Mouse (Mus musculus) liver, adult (tissue): ENCODE data around the gene Lgr6.

Source experiments
- GATA4 ChIP-seq: IDR thresholded peaks from 2 replicates; pipeline ENCODE4 v1.6.1; 2014; ENCODE audit warnings: mild to moderate bottlenecking, low read length; ENCODE audit not compliant: insufficient replicate concordance

The Lgr6 gene

DNA sequence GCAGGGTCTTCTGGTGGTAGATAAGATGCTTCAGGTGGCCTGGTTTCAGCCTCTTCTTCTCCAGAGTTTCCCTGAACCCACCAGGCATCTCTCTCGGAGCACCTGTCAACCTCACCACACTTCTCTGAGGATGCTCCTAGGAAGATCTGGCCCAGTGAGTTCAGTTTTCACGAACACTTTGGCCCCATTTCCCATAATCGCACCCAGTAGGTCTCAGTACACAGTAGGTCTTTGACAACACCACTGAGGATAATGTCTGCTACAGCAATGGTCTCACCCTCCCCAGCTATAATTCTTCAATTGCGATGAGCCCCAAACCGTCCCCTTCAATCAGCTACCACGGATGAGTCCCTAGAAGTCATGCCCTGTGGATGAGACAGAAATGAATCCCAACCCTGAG, 7.6 kb downstream of the Lgr6 start:
- TF ChIP-seq GATA4 = no peak

DNA sequence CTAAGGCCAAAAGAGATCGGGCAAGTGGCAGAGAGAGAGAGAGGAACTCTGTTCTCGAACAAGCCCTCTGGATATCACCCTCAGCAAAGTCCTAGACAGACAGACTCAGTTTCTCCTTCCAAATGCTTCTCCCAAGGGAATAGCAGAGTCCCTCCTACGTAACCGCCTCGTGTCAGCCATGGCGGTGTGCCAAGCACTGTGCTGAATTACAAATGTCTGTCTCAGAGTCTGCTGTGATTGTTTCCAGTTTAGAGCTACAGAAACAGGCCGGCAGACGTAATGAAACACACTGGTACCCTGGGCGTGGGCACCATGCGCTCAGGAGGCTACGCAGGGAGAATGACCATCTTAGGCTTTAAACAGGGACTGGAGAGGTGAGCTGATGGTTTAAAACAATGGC, 8.8 kb downstream of the Lgr6 start:
- no peak for TF ChIP-seq GATA4

DNA sequence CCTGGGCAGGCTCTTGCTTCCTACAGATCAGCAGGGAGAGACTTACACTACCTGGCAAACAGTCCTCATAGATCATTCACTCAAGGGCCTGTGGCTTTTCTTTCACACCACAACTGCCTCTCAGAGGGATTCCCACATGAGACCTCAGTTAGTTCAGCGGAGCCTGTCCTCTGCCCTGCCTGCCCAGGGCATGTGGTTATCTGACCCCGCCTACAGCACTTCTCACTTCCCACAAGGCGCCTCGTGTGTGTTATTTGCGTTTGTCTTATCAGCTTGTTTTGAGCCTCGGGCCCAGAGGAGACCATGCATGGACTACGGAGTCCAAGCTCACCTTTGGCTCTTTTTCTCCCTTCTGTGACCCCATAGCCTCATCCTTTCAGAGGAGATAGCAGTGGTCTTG, 9.9 kb downstream of the Lgr6 start:
- no peak for TF ChIP-seq GATA4

DNA sequence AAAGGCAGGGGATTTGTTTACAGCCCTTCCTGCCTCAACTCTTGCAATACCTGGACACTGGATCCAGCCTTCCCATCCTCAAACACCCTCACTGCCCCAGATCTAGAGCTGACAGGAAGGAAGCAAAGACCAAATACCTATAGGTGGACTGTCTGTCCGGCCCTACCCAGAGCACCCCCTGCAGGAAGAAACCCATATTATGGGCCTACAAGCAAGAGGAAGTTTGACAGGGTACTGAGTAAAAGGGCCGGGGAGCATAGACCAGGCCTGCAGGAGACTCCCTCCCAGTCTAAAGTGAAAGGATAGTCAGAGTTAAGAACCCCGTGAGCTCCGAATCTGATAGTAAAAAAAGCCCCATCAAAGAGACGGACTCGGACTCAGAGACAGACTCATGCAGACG, 10.4 kb downstream of the Lgr6 start:
- TF ChIP-seq GATA4 = no peak

DNA sequence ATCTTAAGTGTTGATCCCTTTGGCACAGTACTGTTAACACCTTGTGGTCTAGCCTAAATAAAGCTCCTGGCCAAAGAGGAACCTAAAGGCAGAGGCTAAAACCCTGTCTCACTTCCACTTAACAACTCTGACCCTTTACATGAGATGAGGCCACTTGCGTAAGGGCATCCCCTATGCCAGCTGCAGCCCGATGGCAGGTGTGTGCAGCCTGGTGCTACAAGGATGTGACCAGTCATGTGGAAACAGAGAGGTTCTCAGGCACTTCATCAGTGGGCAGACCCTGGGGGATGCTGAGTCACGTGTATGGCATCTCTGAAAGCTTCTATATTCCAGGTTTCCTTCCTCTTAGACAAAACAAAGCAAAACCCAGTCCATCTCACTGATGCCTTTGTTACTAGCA, 14.2 kb downstream of the Lgr6 start:
- no peak for TF ChIP-seq GATA4

DNA sequence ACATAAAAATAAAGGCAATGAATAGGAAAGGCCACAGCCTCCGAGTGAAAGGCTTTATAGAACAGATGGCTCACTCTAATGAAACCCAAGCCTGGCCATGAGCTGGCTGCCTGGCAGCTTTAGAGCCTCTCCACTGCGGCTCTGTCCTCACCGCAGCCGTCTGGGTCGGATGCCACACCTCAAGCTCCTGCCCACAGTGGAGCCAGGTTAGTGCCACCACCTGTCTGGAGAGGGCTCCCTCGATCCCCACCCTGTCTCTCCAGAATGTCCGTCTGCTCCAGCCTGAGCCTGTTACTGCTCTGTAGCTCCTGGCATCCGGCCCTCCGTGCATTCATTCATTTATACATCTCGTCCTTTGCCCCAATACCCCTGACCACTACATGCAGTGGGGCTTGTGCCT, 15.4 kb downstream of the Lgr6 start:
- TF ChIP-seq GATA4 = no peak

DNA sequence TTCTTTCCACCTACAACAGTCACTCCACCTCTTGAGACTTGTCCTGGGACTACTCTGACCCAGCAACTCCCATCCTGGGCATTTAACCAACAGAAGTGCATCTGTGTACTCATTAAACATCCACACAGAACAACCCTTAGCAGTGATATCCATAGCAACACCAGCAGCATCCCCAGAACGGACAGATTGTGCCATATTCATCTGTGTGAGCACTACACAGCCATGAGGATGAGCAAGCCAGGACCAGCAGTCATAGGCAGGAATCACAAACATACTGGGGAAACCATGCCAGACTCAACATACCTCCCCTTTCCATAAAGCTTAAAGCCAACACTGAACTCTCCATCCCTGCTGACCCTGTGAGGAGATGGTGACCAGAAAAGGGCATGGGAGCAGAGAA, 17.7 kb downstream of the Lgr6 start:
- TF ChIP-seq GATA4 = no peak

DNA sequence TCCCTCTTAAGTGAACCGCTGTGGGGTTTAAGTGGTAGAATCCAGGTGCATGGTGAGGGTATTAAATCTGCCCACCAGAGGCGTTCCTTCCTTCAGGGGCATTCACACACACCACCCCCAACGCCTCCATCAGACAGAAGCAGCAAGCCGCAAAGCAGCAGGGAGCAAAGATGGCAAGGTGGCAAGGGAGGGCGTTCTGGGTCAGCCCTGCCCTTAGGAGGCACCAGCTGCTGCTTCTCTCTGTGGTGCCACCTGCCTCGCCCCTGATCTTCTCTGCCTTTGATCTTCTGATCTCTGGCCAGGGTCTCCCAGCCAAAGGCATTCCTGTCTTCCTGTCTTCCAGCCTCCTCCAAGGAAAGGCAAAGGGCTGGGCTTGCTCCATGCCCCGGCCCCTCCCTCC, 19.1 kb downstream of the Lgr6 start:
- TF ChIP-seq GATA4 = no peak

DNA sequence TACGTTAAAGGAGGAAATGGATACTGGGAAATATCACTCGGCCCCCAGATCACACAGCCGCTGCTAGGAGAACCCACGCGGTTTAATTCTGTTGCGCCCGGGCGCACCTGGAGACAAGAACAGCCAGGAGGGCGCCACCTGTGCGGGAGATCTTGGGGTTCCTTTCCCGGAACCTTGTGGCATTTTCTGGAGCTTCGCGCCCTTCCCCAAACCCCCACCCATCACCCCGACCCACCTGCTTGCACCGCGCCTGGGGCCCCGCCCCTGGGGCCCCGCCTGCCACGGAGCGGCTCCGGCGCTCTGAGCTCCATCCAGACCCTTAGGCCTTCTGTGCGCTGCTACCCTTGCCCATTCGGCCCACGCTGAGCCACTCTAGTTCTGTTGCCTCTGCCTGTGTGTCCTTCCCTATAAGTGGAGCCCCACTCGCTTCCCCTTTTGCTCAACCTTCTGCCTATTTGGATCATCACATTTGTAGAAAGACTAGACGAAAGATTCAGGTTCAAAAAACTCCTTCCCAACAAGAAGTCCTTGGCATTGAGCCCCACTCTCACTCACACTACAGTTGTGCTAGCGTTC, 19.7 kb downstream of the Lgr6 start:
- no peak for TF ChIP-seq GATA4

DNA sequence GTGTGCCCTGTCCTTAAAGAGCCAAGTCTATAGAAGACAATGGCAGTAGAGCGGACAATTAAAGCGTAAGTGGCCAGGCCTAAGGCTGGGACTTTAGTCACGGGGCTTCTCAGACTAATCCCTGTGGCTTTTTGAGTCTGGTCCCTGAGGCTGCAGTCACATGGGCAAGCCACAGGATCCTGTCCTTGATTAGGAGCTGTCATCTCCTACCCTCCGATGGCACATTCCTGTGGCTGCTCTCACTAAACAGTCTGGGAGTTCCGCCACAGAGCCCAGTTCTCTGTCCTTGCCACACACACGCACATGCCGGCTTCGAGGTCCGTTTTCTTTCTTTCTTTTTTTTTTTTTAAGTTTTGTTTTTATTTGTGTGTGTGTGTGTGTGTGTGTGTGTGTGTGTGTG, 21.6 kb downstream of the Lgr6 start:
- TF ChIP-seq GATA4 = no peak

DNA sequence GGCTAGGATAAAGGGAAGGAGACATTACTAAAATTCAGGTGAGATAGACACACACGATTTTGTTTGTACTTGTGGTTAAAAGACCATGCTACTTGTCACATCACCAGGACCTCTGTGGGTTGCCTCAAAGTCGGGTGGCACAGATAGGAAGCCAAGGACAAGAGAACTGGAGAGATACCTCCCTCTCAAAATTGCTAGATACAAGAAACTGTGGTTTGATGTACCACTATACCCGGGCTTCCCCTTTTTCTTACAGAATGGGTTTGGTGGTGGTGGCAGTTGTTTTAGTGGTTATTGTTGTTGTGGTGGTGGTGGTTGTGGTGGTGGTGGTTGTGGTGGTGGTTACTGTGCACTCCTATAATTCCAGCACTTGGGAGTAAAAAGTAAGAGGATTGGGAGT, 22.8 kb downstream of the Lgr6 start:
- no peak for TF ChIP-seq GATA4

DNA sequence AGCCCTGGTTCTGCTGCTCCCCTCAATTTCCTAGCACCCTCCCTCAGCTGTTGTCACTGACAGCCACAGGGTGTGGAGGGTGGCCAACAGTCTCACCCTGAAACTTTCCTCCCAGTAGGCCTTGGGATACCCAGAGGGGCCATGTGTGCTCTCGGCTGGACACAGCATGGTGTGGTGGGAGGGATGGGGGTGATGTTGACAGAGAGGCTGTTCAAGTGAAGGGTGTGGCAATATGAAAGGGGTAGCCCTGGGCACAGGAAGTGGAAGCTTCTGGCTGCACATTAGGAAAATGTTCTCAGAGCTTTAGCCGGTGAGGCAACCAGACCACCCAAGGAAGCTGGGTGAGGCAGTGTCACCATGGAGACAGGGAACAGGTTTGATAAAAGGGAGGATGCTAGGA, 26.1 kb downstream of the Lgr6 start:
- TF ChIP-seq GATA4 = no peak

DNA sequence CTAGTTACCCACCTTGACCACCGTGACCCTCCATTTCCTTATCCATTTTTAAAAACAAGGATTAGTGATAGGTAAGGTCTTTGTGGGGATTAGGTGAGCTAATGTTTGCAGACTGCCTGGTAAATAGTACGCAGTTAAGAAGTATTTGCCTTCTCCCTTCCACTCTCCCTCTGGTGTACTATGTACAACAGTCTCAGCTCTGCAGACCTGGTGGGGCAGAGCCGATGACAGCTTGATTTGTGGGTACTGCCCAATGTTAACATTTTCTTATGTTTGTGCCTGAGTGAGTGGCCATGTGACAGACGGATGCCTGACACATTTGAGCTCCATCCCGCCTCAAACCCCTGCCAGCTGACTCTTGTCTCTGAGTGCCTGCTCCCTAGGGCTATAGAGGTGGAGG, 28.6 kb downstream of the Lgr6 start:
- no peak for TF ChIP-seq GATA4

DNA sequence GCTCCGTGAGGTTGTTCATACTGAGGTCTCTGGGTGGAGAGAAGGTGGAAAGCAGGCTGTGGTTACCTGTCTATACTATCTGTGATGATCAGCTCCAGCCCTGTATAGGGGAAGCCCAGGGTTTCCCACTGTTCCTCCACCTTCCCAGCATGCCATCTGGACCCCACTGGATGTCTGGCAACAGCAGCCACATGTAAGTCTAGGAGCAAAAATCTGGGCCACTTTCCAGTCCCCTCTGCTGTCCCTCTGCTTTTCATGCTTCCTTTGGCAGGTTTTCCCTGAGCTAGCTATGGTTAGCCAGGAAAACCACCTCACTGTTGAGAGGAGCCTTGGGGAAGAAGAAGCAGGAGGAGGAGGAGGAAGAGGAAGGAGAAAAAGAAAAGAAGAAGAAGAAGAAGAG, 29.8 kb downstream of the Lgr6 start:
- TF ChIP-seq GATA4 = no peak

DNA sequence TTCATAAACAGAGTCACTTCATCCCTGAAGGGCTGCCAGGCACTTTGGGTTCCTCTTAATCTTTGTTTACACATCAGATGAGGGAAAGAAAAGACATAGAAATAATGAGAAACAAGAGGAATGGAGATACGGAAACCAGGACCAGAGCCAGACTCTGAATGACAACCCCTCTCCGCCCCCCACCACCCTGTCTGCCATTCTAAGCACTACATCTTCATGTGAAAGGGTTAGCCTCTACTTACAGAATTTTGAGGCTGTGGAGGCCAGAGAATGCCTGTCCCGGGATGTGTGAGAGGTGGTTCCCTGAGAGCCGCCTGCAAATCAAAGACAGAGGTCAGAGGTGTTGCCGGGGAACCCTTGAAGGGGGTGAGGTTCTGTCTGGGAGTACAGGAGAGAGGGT, 32.4 kb downstream of the Lgr6 start:
- no peak for TF ChIP-seq GATA4

DNA sequence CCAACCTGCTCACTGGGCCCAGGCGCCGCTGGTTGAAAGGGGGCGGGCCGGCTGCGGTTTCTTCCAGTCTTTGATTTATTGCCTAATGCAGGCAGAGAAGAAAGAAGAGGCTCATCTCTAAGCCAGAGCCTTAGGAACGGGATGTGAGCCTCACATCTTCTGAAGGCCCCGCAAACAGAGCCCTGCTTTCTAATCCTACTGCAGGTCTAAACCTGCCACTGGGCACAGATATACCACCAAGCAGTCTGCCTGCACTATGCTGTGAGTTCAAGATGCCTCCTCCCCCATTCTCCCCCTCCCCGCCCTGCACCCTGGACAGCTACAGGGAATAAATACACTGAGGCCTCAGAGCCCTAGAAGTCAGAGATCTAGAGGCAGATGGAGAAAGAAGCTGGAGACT, 35.2 kb downstream of the Lgr6 start:
- TF ChIP-seq GATA4 = no peak

DNA sequence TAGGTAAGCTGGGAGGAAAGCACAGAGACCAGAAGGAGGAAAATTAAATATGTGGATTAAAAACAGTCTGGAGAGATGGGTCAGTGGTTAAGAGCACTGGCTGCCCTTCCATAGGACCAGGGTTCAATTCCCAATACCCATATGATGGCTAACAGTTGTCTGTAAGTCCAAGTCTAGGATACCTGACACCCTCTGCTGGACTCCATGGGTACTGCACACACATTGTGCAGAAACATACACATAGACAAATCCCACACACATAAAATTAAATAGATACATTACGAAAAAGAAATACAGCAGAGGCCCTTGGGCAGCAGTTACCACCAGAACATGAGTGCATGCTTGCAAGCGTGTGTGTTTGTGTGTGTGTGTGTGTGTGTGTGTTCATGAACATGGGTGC, 40.6 kb downstream of the Lgr6 start:
- TF ChIP-seq GATA4 = no peak

DNA sequence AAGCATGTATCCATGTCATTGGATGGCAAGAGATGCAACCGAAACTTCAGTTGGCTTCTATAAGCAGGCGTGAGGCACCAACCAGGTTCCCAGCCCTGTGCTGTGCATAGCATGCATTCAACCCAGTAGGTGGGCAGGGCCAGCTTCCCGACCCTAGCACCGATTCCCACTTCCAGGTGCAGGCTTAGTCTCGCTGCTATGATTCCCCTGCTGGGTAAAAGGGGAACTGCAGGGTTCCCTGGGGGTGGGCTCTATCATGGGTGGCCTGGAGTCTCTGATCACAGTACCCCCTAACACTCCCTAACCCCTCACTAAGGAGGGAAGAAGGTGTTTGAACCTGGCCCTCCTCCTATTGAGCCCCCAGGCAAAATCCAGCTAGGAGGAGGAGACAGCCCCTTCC, 42.1 kb downstream of the Lgr6 start:
- no peak for TF ChIP-seq GATA4

DNA sequence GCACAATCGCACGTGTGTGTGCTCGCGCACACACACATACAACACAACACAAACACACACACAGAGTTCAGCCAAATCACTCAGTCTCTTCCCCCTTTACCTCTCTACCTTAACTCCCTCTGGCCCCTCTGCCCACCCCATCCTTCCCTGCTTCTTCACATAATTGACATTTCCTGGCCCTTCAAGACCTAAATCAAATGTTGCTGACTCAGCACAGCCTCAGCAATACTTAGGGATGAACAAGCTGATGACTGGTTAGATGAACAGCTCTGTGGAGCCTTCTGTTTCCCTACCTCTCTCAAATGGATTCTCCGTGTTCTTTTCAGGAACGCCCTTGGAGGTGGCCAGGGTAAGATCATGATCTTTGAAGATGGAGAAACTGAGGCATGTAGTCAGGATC, 43.8 kb downstream of the Lgr6 start:
- TF ChIP-seq GATA4 = no peak

DNA sequence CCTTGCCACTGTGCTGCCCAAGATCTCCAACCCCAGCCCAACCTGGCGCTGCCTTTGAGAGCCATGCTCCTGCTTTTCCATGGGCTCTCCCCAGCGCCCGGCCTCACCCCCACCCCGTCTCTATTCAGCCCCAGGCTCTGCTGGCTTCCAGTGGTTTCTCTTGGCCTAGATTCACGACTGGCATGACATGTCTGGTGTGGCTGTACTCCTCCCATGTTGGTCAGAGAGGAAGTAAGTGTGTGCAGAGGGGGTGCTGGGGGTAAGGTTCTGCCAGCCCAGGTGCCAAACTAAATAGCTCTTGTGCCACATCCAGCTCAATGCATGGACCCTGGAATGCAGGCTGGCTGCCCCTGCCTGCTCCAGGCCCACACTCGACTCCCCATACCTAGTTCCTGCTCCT, 44.9 kb downstream of the Lgr6 start:
- TF ChIP-seq GATA4 = no peak
